Mouse (Mus musculus) brain, embryonic 14.5 days (tissue): Measurements from ENCODE around the gene Krtap10-10.

ENCODE experiments used
- CTCF ChIP-seq: fragments of 200-500 bp; IDR thresholded peaks from 2 replicates; pipeline ENCODE4 v1.5.1; 2012; ENCODE audit warnings: inconsistent platforms, mild to moderate bottlenecking, moderate library complexity, borderline replicate concordance; ENCODE audit not compliant: insufficient read depth, insufficient read length; ENCODE audit errors: extremely low read depth
- POLR2A ChIP-seq: fragments of 200-500 bp; IDR thresholded peaks from 2 replicates; pipeline ENCODE4 v1.6.1; 2012; ENCODE audit warnings: mild to moderate bottlenecking, inconsistent platforms, borderline replicate concordance; ENCODE audit not compliant: poor library complexity, insufficient read depth, insufficient read length, severe bottlenecking; ENCODE audit errors: extremely low read depth

GRCm38 (mm10) chr10:77886007-77886747 is 50.4 kb downstream of the Krtap10-10 start:
- TF ChIP-seq CTCF = peak; percentile 33; the same call in 1 of the 2 replicates
- no peak for TF ChIP-seq POLR2A
